Mouse (Mus musculus) brain, adult 2 months (tissue): ENCODE measurements around the gene Caln1.

ENCODE experiments used
- DNase-seq: peaks from one replicate; pipeline ENCODE4 v3.0.0; 2011; ENCODE audit warnings: low read depth, low spot score

The Caln1 gene

GRCm38 (mm10) chr5:130393618-130394355 lies 24.5 kb downstream of the Caln1 start:
- peak; percentile 36 for DNase-seq

- DNase-seq = no peak
These were observed 25.1 kb downstream of the Caln1 start for GRCm38 (mm10) chr5:130394386-130394785.

- no peak for DNase-seq
These were observed 25.9 kb downstream of the Caln1 start for GRCm38 (mm10) chr5:130395142-130395541.

GRCm38 (mm10) chr5:130400136-130400917 lies 31.1 kb downstream of the Caln1 start:
- DNase-seq = peak; percentile 98

GRCm38 (mm10) chr5:130405201-130405600 lies 35.9 kb downstream of the Caln1 start:
- peak; percentile 71 for DNase-seq

GRCm38 (mm10) chr5:130409706-130410105 lies 40.5 kb downstream of the Caln1 start:
- DNase-seq = peak; percentile 54

GRCm38 (mm10) chr5:130411516-130411915 lies 42.3 kb downstream of the Caln1 start:
- peak; percentile 60 for DNase-seq

GRCm38 (mm10) chr5:130447438-130447837 lies 78.2 kb downstream of the Caln1 start:
- DNase-seq = peak; percentile 38

GRCm38 (mm10) chr5:130448491-130448890 lies 79.2 kb downstream of the Caln1 start:
- DNase-seq = peak; percentile 81

- peak; percentile 82 for DNase-seq
These were observed 79.9 kb downstream of the Caln1 start for GRCm38 (mm10) chr5:130448931-130449856.

GRCm38 (mm10) chr5:130450031-130450541 lies 80.8 kb downstream of the Caln1 start:
- DNase-seq = peak; percentile 82

- DNase-seq = peak; percentile 95
These were observed 88.8 kb downstream of the Caln1 start for GRCm38 (mm10) chr5:130458076-130458475.

- DNase-seq = no peak
These were observed 103.0 kb downstream of the Caln1 start for GRCm38 (mm10) chr5:130472209-130472608.

- peak; percentile 96 for DNase-seq
These were observed 105.6 kb downstream of the Caln1 start for GRCm38 (mm10) chr5:130474876-130475275.

- DNase-seq = no peak
These were observed 107.5 kb downstream of the Caln1 start for GRCm38 (mm10) chr5:130476741-130477140.

- no peak for DNase-seq
These were observed 111.0 kb downstream of the Caln1 start for GRCm38 (mm10) chr5:130480290-130480689.

GRCm38 (mm10) chr5:130491471-130491870 lies 122.2 kb downstream of the Caln1 start:
- peak; percentile 56 for DNase-seq

GRCm38 (mm10) chr5:130492305-130492704 lies 123.0 kb downstream of the Caln1 start:
- DNase-seq = peak; percentile 83

GRCm38 (mm10) chr5:130502541-130502940 lies 133.3 kb downstream of the Caln1 start:
- peak; percentile 63 for DNase-seq

- peak; percentile 54 for DNase-seq
These were observed 135.6 kb downstream of the Caln1 start for GRCm38 (mm10) chr5:130504891-130505290.

- DNase-seq = no peak
These were observed 141.3 kb downstream of the Caln1 start for GRCm38 (mm10) chr5:130510516-130510915.
